Comparison of ENCODE assay signal across 9 mouse cellular contexts in genomic region chr5:117068181-117068580, GRCm38 (mm10). TPM values are rescaled to one million over a fixed set of nuclear protein-coding genes. Genes with fewer than 3 reads are reported as not detected.
DNase-seq lines count a peak whose midpoint lies in the region; ATAC-seq and TF ChIP-seq lines count a peak whose summit lies in the region.
"Had no signal": no experiment of that assay in that cellular context is flagged by ENCODE, and none has a peak within 500 bp of the region (broad histone marks: within the 10 kb centered on the region; RNA-seq: fewer than 3 reads in every experiment).

No protein-coding gene starts in this region.

- H3K4me3 ChIP-seq in liver, adult 2 months (ENCODE audit: insufficient read depth, low read depth, low read length), result no peak overlapping the region
- no peak overlapping the region for H3K4me3 ChIP-seq in liver, embryonic 12.5 days
- H3K4me3 ChIP-seq: forebrain, embryonic 13.5 days had no signal

- 81% methylated on average over 13 of the region's 13 CpGs for WGBS in liver, adult 2 months
- 69% methylated on average over 13 of the region's 13 CpGs for WGBS in liver, embryonic 12.5 days (ENCODE audit: insufficient replicate concordance)

- no peaks in the 10 kb centered on the region for H3K36me3 ChIP-seq in liver, adult 2 months (ENCODE audit: control insufficient read depth, insufficient read depth, low read length)
- no peaks in the 10 kb centered on the region for H3K36me3 ChIP-seq in liver, embryonic 12.5 days
- no peaks in the 10 kb centered on the region for H3K36me3 ChIP-seq in splenic B cell, adult 2 months (ENCODE audit: control insufficient read depth, insufficient read depth, low read length, poor library complexity, severe bottlenecking)

- ATAC-seq in cerebellum, adult (ENCODE audit: insufficient number of reproducible peaks, low FRiP score, low TSS enrichment), result no peak
- no peak for ATAC-seq in liver, embryonic 12.5 days
- ATAC-seq: forebrain, embryonic 13.5 days had no signal

- H3K9me3 ChIP-seq in liver, embryonic 12.5 days (replicated peaks), result peaks cover 5% of the 10 kb centered on the region; the same call in 1 of the 2 replicates
- H3K9me3 ChIP-seq: forebrain, embryonic 13.5 days had no signal

- DNase-seq in cerebellum, adult 18-20 months, result peak; percentile 21 to 37
- no peak for DNase-seq in liver, adult 2 months (ENCODE audit: extremely low read depth, low read depth, low spot score)
- DNase-seq in brain, embryonic 14.5 days (ENCODE audit: low read depth), result no peak
- peak; percentile 51 for DNase-seq in splenic B cell, adult 2 months (ENCODE audit: low read depth, low spot score)
- DNase-seq in adrenal gland, adult 8-10 months, result no peak
- DNase-seq in left cerebral cortex, adult 9 months (ENCODE audit: low spot score in 2 of 2), result no peak

- H3K27me3 ChIP-seq in liver, adult 2 months (ENCODE audit: control insufficient read depth, insufficient read depth, low read length), result no peaks in the 10 kb centered on the region; the same call in 1 of the 2 replicates
- no peaks in the 10 kb centered on the region for H3K27me3 ChIP-seq in liver, embryonic 12.5 days (replicated peaks)
- no peaks in the 10 kb centered on the region for H3K27me3 ChIP-seq in splenic B cell, adult 2 months (ENCODE audit: control insufficient read depth, insufficient read depth, low read length, poor library complexity, severe bottlenecking)
- H3K27me3 ChIP-seq: forebrain, embryonic 13.5 days had no signal

- no peak for TF ChIP-seq POLR2A in liver, adult 2 months (IDR thresholded peaks at IDR 0.05; ENCODE audit: extremely low read depth, insufficient read depth, low read length)
- TF ChIP-seq POLR2A in brain, embryonic 14.5 days (IDR thresholded peaks at IDR 0.05; ENCODE audit: borderline replicate concordance, extremely low read depth, insufficient read depth, insufficient read length, poor library complexity, severe bottlenecking), result no peak

- H3K4me1 ChIP-seq in liver, adult 2 months (ENCODE audit: control insufficient read depth, insufficient read depth, low read length), result no peaks in the 10 kb centered on the region
- no peaks in the 10 kb centered on the region for H3K4me1 ChIP-seq in liver, embryonic 12.5 days

- peak; percentile 56 for TF ChIP-seq CTCF in liver, adult 2 months (IDR thresholded peaks at IDR 0.05; ENCODE audit: low read depth, low read length)
- TF ChIP-seq CTCF in brain, embryonic 14.5 days (IDR thresholded peaks at IDR 0.05; ENCODE audit: borderline replicate concordance, extremely low read depth, insufficient read depth, insufficient read length), result peak; percentile 59; the same call in 1 of the 2 replicates

- H3K79me2 ChIP-seq in liver, adult 2 months (ENCODE audit: control insufficient read depth, insufficient read depth, low read length), result no peaks in the 10 kb centered on the region

- H3K9ac ChIP-seq in liver, adult 2 months (ENCODE audit: low read depth, low read length), result no peak overlapping the region
- H3K9ac ChIP-seq in liver, embryonic 12.5 days, result no peak overlapping the region
- H3K9ac ChIP-seq: forebrain, embryonic 13.5 days had no signal

- no peak overlapping the region for H3K4me2 ChIP-seq in liver, embryonic 12.5 days
- H3K4me2 ChIP-seq: forebrain, embryonic 13.5 days had no signal

- H3K27ac ChIP-seq in liver, adult 2 months (replicated peaks; ENCODE audit: insufficient read depth, low read depth, low read length), result no peak overlapping the region
- no peak overlapping the region for H3K27ac ChIP-seq in liver, embryonic 12.5 days
- H3K27ac ChIP-seq: forebrain, embryonic 13.5 days had no signal

RNA-seq across cellular contexts. Expression of gene Suds3, which starts 47.7 kb away (rescaled TPM):
- 59.9 and 61.4 TPM in 2 replicates for total RNA-seq in liver, adult 2 months (2014; rRNA removed)
- 77.1 and 82.8 TPM in 2 replicates for polyA plus RNA-seq in liver, adult 2 months (2012; rRNA removed)
- 61.2 and 66.4 TPM in 2 replicates for polyA plus RNA-seq in liver, embryonic 12.5 days (2016; fragmentation: Nextera tagmentation; extraction: Ambion mirVana)
- polyA plus RNA-seq in brain, embryonic 14.5 days (2012; rRNA removed), result 98.4 and 105 TPM in 2 replicates
- total RNA-seq in adrenal gland, adult 8-10 months (2022), result 100 to 1,000 TPM; 108 to 130 (median 123) TPM

RNA-seq across cellular contexts. Expression of gene Taok3, which starts 51.7 kb away (rescaled TPM):
- total RNA-seq in liver, adult 2 months (2014; rRNA removed), result 23.0 and 27.9 TPM in 2 replicates
- polyA plus RNA-seq in liver, adult 2 months (2012; rRNA removed), result 14.7 and 16.2 TPM in 2 replicates
- polyA plus RNA-seq in liver, embryonic 12.5 days (2016; fragmentation: Nextera tagmentation; extraction: Ambion mirVana), result 67.9 and 68.6 TPM in 2 replicates
- 24.1 and 41.3 TPM in 2 replicates for polyA plus RNA-seq in brain, embryonic 14.5 days (2012; rRNA removed)
- total RNA-seq in adrenal gland, adult 8-10 months (2022), result 10 to 100 TPM; 36.8 to 59.1 (median 47.9) TPM

Comparison
In these comparisons a context has a peak if more than half of its experiments do, and no peak if none do; other contexts are left out.
1. DNase-seq: peak in cerebellum, adult 18-20 months (2 of 2) and splenic B cell, adult 2 months (single experiment); none in liver, adult 2 months (single experiment), brain, embryonic 14.5 days (single experiment), adrenal gland, adult 8-10 months (single experiment) and left cerebral cortex, adult 9 months (0 of 2).